Mouse (Mus musculus): ENCODE results near the gene Nln. TPM values are rescaled to one million over a fixed set of nuclear protein-coding genes. Genes with fewer than 3 reads are reported as not detected.

Nln gene
- polyA plus RNA-seq, 1 experiment = 57.6 TPM

DNA sequence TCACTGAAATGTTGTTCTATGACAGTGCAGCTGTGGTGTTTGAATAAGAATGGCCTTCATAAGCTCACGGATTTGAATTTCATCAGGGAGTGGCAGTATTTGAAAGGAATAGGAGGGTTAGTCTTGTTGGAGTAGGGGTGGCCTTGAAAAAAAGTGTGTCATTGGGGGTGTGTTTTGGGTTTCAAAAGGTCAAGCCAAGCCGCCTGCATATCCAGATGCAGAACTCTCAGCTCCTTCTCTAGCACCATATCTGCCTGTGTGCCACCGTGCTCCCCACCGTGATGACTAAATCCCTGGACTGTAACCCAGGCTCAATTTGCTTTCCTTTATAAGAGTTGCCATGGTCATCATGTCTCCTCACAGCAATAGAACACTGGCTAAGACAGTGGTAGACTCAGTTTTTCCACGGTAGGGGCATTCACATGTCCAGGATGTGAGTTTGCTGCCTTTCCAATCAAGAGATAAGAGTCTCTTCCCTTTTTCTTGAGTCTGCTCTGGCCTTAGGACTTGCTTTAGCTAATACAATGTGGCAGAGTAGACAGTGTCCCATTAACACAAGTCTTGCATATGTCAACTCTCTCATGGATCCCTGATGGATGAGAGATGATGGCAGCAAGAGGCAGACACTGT lies 7.7 kb downstream of the Nln start:
- no peaks in the 10 kb centered on the region for H3K27me3 ChIP-seq (ENCODE audit: control insufficient read depth, insufficient read depth, low read length, poor library complexity, severe bottlenecking)
- H3K9me3 ChIP-seq (replicated peaks; ENCODE audit: control insufficient read depth, insufficient read depth, low read length, poor library complexity, severe bottlenecking) = peaks cover 5% of the 10 kb centered on the region
- H3K4me1 ChIP-seq (ENCODE audit: control insufficient read depth, insufficient read depth, low read length) = no peaks in the 10 kb centered on the region
- no peak overlapping the region for H3K27ac ChIP-seq (ENCODE audit: insufficient read depth, low read length)
- TF ChIP-seq CTCF (IDR thresholded peaks at IDR 0.05; ENCODE audit: low read depth, low read length) = no peak
- no peak for TF ChIP-seq POLR2A (IDR thresholded peaks at IDR 0.05; ENCODE audit: insufficient read depth, low read length)
- TF ChIP-seq EP300 (IDR thresholded peaks at IDR 0.05; ENCODE audit: insufficient read depth, low read depth, low read length) = no peak
- H3K4me3 ChIP-seq (ENCODE audit: low read depth, low read length) = no peak overlapping the region
- H3K9ac ChIP-seq (ENCODE audit: low read depth, poor library complexity, severe bottlenecking) = no peak overlapping the region
- H3K36me3 ChIP-seq (ENCODE audit: control insufficient read depth, insufficient read depth, low read length, poor library complexity, severe bottlenecking) = no peaks in the 10 kb centered on the region

DNA sequence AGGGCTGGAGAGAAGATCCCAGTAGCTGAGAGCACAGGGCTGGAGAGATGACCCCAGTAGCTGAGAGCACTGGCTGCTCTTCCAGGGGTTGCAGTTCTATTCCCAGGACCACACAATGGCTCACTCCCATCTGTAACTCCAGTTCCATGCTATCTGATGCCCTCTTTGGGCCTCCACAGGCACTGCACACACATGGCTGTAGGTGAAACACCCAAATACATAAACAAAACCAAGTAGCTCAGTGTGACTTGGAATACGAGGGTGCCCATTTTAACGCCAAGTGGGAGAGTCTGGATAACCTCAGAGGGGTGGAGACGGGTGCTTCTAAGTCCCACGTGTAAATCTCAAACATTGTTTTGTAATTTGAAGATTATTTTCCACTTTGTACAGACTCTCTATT lies 9.0 kb downstream of the Nln start:
- no peaks in the 10 kb centered on the region for H3K4me1 ChIP-seq (ENCODE audit: control insufficient read depth, insufficient read depth, low read length)
- peaks cover 5% of the 10 kb centered on the region for H3K9me3 ChIP-seq (replicated peaks; ENCODE audit: control insufficient read depth, insufficient read depth, low read length, poor library complexity, severe bottlenecking)
- TF ChIP-seq CTCF (IDR thresholded peaks at IDR 0.05; ENCODE audit: low read depth, low read length) (peak; percentile 12), EP300 (IDR thresholded peaks at IDR 0.05; ENCODE audit: insufficient read depth, low read depth, low read length) (no peak)
- no peak overlapping the region for H3K4me3 ChIP-seq (ENCODE audit: low read depth, low read length)
- H3K27me3 ChIP-seq (ENCODE audit: control insufficient read depth, insufficient read depth, low read length, poor library complexity, severe bottlenecking) = no peaks in the 10 kb centered on the region
- no peak overlapping the region for H3K27ac ChIP-seq (ENCODE audit: insufficient read depth, low read length)
- no peaks in the 10 kb centered on the region for H3K36me3 ChIP-seq (ENCODE audit: control insufficient read depth, insufficient read depth, low read length, poor library complexity, severe bottlenecking)
- no peak overlapping the region for H3K9ac ChIP-seq (ENCODE audit: low read depth, poor library complexity, severe bottlenecking)

DNA sequence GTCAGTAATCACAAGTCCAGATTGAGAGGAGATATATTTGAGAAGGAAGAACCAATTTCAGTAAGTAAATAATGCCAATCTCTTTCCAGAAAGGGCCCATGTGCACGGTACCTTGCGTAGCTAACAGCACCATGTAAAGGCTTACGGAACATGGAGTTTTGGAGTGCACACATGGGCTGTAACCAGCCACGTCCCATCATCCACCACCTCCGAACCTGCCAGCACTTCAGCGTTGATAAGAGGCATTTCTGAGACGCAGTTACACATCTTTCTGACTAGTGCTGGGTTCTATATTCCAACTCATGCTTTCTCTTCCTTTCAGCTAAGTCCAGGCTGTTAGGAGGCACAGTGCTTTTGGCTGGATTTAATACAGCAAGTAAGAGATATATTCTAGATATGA lies 12.2 kb downstream of the Nln start:
- Histone ChIP-seq H3K9me3 (replicated peaks; ENCODE audit: control insufficient read depth, insufficient read depth, low read length, poor library complexity, severe bottlenecking) (no peaks in the 10 kb centered on the region), H3K27me3 (ENCODE audit: control insufficient read depth, insufficient read depth, low read length, poor library complexity, severe bottlenecking) (no peaks in the 10 kb centered on the region), H3K36me3 (ENCODE audit: control insufficient read depth, insufficient read depth, low read length, poor library complexity, severe bottlenecking) (no peaks in the 10 kb centered on the region), H3K4me3 (ENCODE audit: low read depth, low read length) (no peak overlapping the region), H3K4me1 (ENCODE audit: control insufficient read depth, insufficient read depth, low read length) (no peaks in the 10 kb centered on the region), H3K9ac (ENCODE audit: low read depth, poor library complexity, severe bottlenecking) (no peak overlapping the region), H3K27ac (ENCODE audit: insufficient read depth, low read length) (no peak overlapping the region)
- TF ChIP-seq EP300 (IDR thresholded peaks at IDR 0.05; ENCODE audit: insufficient read depth, low read depth, low read length) (no peak), CTCF (IDR thresholded peaks at IDR 0.05; ENCODE audit: low read depth, low read length) (no peak), POLR2A (IDR thresholded peaks at IDR 0.05; ENCODE audit: insufficient read depth, low read length) (no peak)

DNA sequence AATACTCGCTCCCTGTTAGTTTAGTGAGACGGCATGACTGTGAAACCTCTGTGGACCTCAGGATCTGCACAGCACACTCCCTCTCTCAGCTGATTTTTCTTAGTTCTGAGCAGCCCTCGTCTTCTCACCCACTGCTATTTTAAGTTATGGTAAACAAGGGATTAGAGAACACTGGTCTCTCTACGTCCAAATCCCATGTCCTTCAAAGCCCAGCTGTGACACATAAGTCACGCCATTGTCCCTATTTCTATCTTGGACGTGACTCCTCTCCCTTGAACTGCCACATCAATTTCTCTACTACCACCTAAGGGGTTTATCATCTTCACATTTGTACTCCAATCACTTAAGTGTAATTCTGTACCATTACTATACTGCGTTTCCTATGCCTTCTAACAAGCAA lies 13.5 kb downstream of the Nln start:
- Histone ChIP-seq H3K9ac (ENCODE audit: low read depth, poor library complexity, severe bottlenecking) (no peak overlapping the region), H3K27ac (ENCODE audit: insufficient read depth, low read length) (no peak overlapping the region), H3K4me1 (ENCODE audit: control insufficient read depth, insufficient read depth, low read length) (no peaks in the 10 kb centered on the region), H3K4me3 (ENCODE audit: low read depth, low read length) (no peak overlapping the region), H3K27me3 (ENCODE audit: control insufficient read depth, insufficient read depth, low read length, poor library complexity, severe bottlenecking) (no peaks in the 10 kb centered on the region), H3K36me3 (ENCODE audit: control insufficient read depth, insufficient read depth, low read length, poor library complexity, severe bottlenecking) (no peaks in the 10 kb centered on the region), H3K9me3 (replicated peaks; ENCODE audit: control insufficient read depth, insufficient read depth, low read length, poor library complexity, severe bottlenecking) (no peaks in the 10 kb centered on the region)
- TF ChIP-seq EP300 (IDR thresholded peaks at IDR 0.05; ENCODE audit: insufficient read depth, low read depth, low read length) (no peak), POLR2A (IDR thresholded peaks at IDR 0.05; ENCODE audit: insufficient read depth, low read length) (no peak), CTCF (IDR thresholded peaks at IDR 0.05; ENCODE audit: low read depth, low read length) (no peak)

DNA sequence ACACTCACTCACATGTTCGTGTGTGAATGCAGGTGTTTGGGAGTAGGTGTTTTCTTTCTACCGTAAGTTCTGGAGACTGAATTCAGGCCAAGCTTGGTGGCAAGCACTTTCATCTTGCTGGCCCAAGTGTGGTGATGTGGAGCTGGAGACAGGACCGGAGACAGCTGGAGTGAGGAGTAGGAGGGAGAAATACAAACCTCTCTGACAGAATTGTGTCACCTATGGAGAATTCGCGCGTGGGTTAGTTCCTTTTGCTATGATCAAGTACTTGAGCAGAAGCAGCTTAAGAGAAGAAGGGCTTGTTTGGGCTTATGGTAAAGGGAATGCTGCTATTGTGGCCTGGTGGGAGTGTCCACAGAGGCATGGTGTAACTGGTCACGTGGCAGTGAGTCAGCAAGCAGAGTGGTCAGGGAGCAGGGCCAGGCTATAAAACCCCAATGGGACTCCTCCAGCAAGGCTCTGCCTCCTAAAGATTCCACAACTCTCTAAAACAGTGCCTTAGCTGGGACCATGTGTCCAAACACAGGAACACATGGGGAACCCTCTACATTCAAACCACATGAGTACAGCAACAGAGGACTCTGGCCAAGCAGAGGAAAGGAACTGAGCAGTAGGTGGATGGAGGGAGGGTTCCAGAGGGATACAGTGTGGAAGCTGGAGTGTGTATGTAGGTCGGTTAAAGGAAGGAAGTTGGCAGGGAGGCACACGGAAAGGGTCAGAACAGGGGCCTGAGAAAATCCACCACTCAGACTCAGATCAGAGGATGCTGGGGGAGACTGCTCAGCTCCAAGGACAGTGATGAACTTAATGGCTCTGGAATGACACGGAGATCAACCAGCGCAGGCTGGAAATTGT lies 14.7 kb downstream of the Nln start:
- Histone ChIP-seq H3K27ac (ENCODE audit: insufficient read depth, low read length) (no peak overlapping the region), H3K4me3 (ENCODE audit: low read depth, low read length) (no peak overlapping the region), H3K9ac (ENCODE audit: low read depth, poor library complexity, severe bottlenecking) (no peak overlapping the region), H3K36me3 (ENCODE audit: control insufficient read depth, insufficient read depth, low read length, poor library complexity, severe bottlenecking) (no peaks in the 10 kb centered on the region), H3K27me3 (ENCODE audit: control insufficient read depth, insufficient read depth, low read length, poor library complexity, severe bottlenecking) (no peaks in the 10 kb centered on the region), H3K9me3 (replicated peaks; ENCODE audit: control insufficient read depth, insufficient read depth, low read length, poor library complexity, severe bottlenecking) (no peaks in the 10 kb centered on the region), H3K4me1 (ENCODE audit: control insufficient read depth, insufficient read depth, low read length) (no peaks in the 10 kb centered on the region)
- TF ChIP-seq EP300 (IDR thresholded peaks at IDR 0.05; ENCODE audit: insufficient read depth, low read depth, low read length) (no peak), POLR2A (IDR thresholded peaks at IDR 0.05; ENCODE audit: insufficient read depth, low read length) (no peak), CTCF (IDR thresholded peaks at IDR 0.05; ENCODE audit: low read depth, low read length) (no peak)

DNA sequence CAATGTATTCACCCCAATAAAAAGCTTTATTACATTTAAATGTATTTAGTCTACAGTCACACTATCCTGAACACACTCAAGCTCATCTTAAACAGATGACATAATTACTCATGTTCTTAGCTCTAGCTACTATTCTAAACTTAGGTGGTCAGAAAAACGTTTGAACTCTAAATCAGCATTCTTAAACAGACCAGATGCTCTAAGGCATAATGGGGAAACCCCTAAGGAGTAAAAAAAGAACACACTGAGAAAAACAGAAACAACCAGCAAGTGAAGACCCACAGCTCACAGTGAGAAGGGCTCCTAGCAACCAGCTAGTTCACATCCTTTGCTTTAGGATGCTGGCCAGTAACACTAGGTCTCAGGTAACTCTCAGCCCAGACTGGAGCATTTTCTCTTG lies 17.7 kb downstream of the Nln start:
- Histone ChIP-seq H3K9ac (ENCODE audit: low read depth, poor library complexity, severe bottlenecking) (no peak overlapping the region), H3K27ac (ENCODE audit: insufficient read depth, low read length) (no peak overlapping the region), H3K9me3 (replicated peaks; ENCODE audit: control insufficient read depth, insufficient read depth, low read length, poor library complexity, severe bottlenecking) (no peaks in the 10 kb centered on the region), H3K27me3 (ENCODE audit: control insufficient read depth, insufficient read depth, low read length, poor library complexity, severe bottlenecking) (no peaks in the 10 kb centered on the region), H3K4me1 (ENCODE audit: control insufficient read depth, insufficient read depth, low read length) (no peaks in the 10 kb centered on the region), H3K4me3 (ENCODE audit: low read depth, low read length) (no peak overlapping the region), H3K36me3 (ENCODE audit: control insufficient read depth, insufficient read depth, low read length, poor library complexity, severe bottlenecking) (no peaks in the 10 kb centered on the region)
- TF ChIP-seq POLR2A (IDR thresholded peaks at IDR 0.05; ENCODE audit: insufficient read depth, low read length) = no peak
- TF ChIP-seq EP300 (IDR thresholded peaks at IDR 0.05; ENCODE audit: insufficient read depth, low read depth, low read length) = no peak
- no peak for TF ChIP-seq CTCF (IDR thresholded peaks at IDR 0.05; ENCODE audit: low read depth, low read length)

Data from ES-Bruce4 (cell line).